Mouse (Mus musculus): ENCODE data around the gene Tpmt.

- TF ChIP-seq MAFK (IDR thresholded peaks at IDR 0.05; ENCODE audit: insufficient replicate concordance, low read length) (no peak), HCFC1 (IDR thresholded peaks at IDR 0.05; ENCODE audit: low read depth, low read length) (no peak), POLR2A (IDR thresholded peaks at IDR 0.05; ENCODE audit: low read depth, low read length) (no peak), MAX (IDR thresholded peaks at IDR 0.05; ENCODE audit: low read length) (no peak), MYC (IDR thresholded peaks at IDR 0.05; ENCODE audit: low read depth, low read length) (no peak), PAX5 (IDR thresholded peaks at IDR 0.05; ENCODE audit: low read length) (no peak)
Measured at GRCm38 (mm10) chr13:46999498-46999897, 45.0 kb downstream of the Tpmt start.

Data from CH12.LX (cell line).